Comparison of ENCODE assay signal across 12 mouse cellular contexts in the genomic region with DNA sequence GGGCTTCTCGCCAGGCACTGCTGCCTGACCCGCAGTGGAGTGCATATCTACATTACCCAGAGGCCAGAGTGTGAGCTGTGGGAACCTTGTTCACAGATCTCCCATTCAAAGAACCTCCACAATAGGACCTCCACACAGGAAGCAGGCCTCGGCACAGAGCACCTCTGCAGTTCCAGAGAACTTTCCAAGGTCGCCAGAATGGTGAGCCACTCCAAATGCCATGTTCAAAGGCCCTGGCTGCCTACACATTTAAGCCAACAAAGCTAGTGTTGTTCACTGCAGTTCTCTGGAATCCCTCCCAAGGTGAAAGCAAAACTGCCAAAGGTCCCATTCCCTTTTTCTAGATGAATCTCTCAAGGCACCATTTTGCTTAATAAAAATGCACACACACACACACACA. TPM values are rescaled to one million over a fixed set of nuclear protein-coding genes. Genes with fewer than 3 reads are reported as not detected.
DNase-seq lines count a peak whose midpoint lies in the region; ATAC-seq and TF ChIP-seq lines count a peak whose summit lies in the region.
"Had no signal": no experiment of that assay in that cellular context is flagged by ENCODE, and none has a peak within 500 bp of the region (broad histone marks: within the 10 kb centered on the region; RNA-seq: fewer than 3 reads in every experiment).

No protein-coding gene starts in this region.

- ATAC-seq in megakaryocyte, adult 5-6 weeks (ENCODE audit: poor library complexity, severe bottlenecking) = no peak
- ATAC-seq: intestine, postnatal 0 days had no signal

- H3K36me3 ChIP-seq in myocyte (ENCODE audit: control insufficient read depth, insufficient read depth) = no peaks in the 10 kb centered on the region
- H3K36me3 ChIP-seq: stomach, embryonic 15.5 days had no signal

- TF ChIP-seq POLR2A in myocyte (IDR thresholded peaks at IDR 0.05; ENCODE audit: insufficient read length, low read depth) = no peak

- peaks cover 93% of the 10 kb centered on the region for H3K79me2 ChIP-seq in myocyte (ENCODE audit: control insufficient read depth, insufficient read depth)

- H3ac ChIP-seq in myocyte (ENCODE audit: control insufficient read depth, insufficient read length) = no peak overlapping the region

- no peak for TF ChIP-seq CTCF in layer of hippocampus, adult 2 months (conservative IDR thresholded peaks at IDR 0.05)

- H3K27ac ChIP-seq in layer of hippocampus, adult 2 months = peak overlapping the region; percentile 61
- H3K27ac ChIP-seq: liver, embryonic 14.5 days; stomach, embryonic 15.5 days had no signal

- H3K4me3 ChIP-seq in layer of hippocampus, adult 2 months = no peak overlapping the region
- no peak overlapping the region for H3K4me3 ChIP-seq in myocyte
- H3K4me3 ChIP-seq: stomach, embryonic 15.5 days had no signal

- DNase-seq in adrenal gland, adult (ENCODE audit: inconsistent age in 2 of 2, low spot score in 1 of 2) = peak; percentile 56 to 84
- DNase-seq in adrenal gland, postnatal 4 days (ENCODE audit: low spot score in 2 of 2) = no peak
- DNase-seq in layer of hippocampus, adult 2 months (ENCODE audit: low spot score in 2 of 2) = no peak
- DNase-seq in layer of hippocampus, adult 9-10 months (ENCODE audit: low spot score) = no peak
- DNase-seq in adrenal gland, postnatal 36 days = peak; percentile 49 to 63
- no peak for DNase-seq in thymus, postnatal 25 days
- DNase-seq: cerebellum, adult 9-10 months had no signal

- no peaks in the 10 kb centered on the region for H3K27me3 ChIP-seq in myocyte (ENCODE audit: control insufficient read depth, insufficient read depth, insufficient read length)
- H3K27me3 ChIP-seq: stomach, embryonic 15.5 days had no signal

- peak overlapping the region; percentile 65 for H3K4me2 ChIP-seq in myocyte (ENCODE audit: low read depth)
- H3K4me2 ChIP-seq: stomach, embryonic 15.5 days had no signal

TF ChIP-seq in myocyte, 11 proteins besides CTCF, POLR2A, EP300 and RAD21:
- no peak for TF ChIP-seq SRF (IDR thresholded peaks at IDR 0.05; ENCODE audit: control insufficient read depth, insufficient read length, low read depth)
- TF ChIP-seq E2F4 (IDR thresholded peaks at IDR 0.05; ENCODE audit: insufficient read depth) = no peak
- no peak for TF ChIP-seq MYOG (IDR thresholded peaks at IDR 0.05; ENCODE audit: control insufficient read depth in 1 of 3, insufficient read depth in 1 of 3, insufficient read length in 2 of 3, low read depth in 2 of 3)
- no peak for TF ChIP-seq TCF12 (IDR thresholded peaks at IDR 0.05; ENCODE audit: insufficient read depth, poor library complexity, severe bottlenecking)
- no peak for TF ChIP-seq MYOD1 (IDR thresholded peaks at IDR 0.05; ENCODE audit: control insufficient read depth in 1 of 3, insufficient read length in 2 of 3, low read depth in 2 of 3)
- no peak for TF ChIP-seq TCF3 (IDR thresholded peaks at IDR 0.05; ENCODE audit: insufficient read length, low read depth)
- no peak for TF ChIP-seq USF1 (IDR thresholded peaks at IDR 0.05; ENCODE audit: low read depth)
- TF ChIP-seq POLR2AphosphoS2 (IDR thresholded peaks at IDR 0.05; ENCODE audit: insufficient read length, low read depth) = no peak
- no peak for TF ChIP-seq CEBPB (IDR thresholded peaks at IDR 0.05; ENCODE audit: insufficient read depth, poor library complexity, severe bottlenecking)
- no peak for TF ChIP-seq MAX (IDR thresholded peaks at IDR 0.05; ENCODE audit: low read depth)
- no peak for TF ChIP-seq REST (IDR thresholded peaks at IDR 0.05; ENCODE audit: insufficient read depth, insufficient read length)

RNA-seq across cellular contexts. Expression of a gene that starts 55.4 kb away (rescaled TPM):
- 100 to 1,000 TPM; 110 TPM for total RNA-seq in adrenal gland, postnatal 4 days (2021)
- total RNA-seq in layer of hippocampus, adult 2 months (2021) = 10 to 100 TPM; 18.9 to 26.2 TPM
- 100 to 1,000 TPM; 127 to 174 TPM for total RNA-seq in adrenal gland, postnatal 36 days (2021)
- polyA plus RNA-seq in myocyte (2012; fragmentation: generic; extraction: Trizol) = 25.8 TPM
- total RNA-seq in megakaryocyte, adult 5-6 weeks (2015) = 23.6 and 29.8 TPM in 2 replicates
- total RNA-seq in megakaryocyte, adult 5-6 weeks (2017) = 13.0 and 13.9 TPM in 2 replicates

Comparison
In these comparisons a context has a peak if more than half of its experiments do, and no peak if none do; other contexts are left out.
1. DNase-seq: peak in adrenal gland, adult (2 of 2) and adrenal gland, postnatal 36 days (2 of 2); none in adrenal gland, postnatal 4 days (0 of 2), layer of hippocampus, adult 2 months (0 of 2), layer of hippocampus, adult 9-10 months (single experiment) and thymus, postnatal 25 days (single experiment).